Mouse (Mus musculus) cerebellum, adult 2 months (tissue): Measurements from ENCODE around the gene a.

Experiments
- CTCF ChIP-seq: fragments of 200-500 bp; IDR thresholded peaks from 2 replicates; pipeline ENCODE4 v1.5.1; 2011; ENCODE audit warnings: low read depth, mild to moderate bottlenecking, control low read depth, low read length, moderate library complexity, borderline replicate concordance; ENCODE audit not compliant: insufficient read depth
- POLR2A ChIP-seq: fragments of 200-500 bp; IDR thresholded peaks from 2 replicates; pipeline ENCODE4 v1.6.1; 2011; ENCODE audit warnings: low read length, control low read depth, borderline replicate concordance; ENCODE audit not compliant: insufficient read depth

DNA sequence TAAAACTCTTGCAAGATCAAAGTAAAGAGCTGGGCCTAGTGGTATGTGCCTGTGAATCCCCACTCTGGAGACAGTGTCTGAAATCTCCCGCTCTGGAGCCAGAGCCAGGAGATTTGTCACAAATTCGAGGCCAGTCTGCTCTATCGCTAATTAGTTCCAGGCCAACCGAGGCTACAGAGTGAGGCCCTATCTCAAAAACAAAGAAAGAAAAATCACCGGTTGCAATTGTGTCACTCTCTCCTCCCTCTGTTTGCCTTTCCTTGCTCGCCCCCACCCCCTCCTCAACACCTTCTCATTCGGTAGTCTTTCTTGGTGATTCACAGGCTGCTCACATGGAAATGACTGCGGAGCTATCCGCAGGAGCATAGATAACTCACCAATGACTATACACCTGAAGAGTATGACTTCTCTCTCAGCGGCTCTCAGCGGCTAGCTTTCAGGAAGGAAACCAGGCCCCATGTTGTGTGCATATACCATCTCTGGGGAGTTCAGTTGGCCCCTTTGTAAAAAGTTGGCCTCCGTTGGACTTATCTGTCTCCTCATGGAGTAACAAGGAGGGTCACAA lies 283.6 kb downstream of the a start:
- TF ChIP-seq CTCF (no peak), POLR2A (no peak)
